Mouse (Mus musculus) liver (tissue): ENCODE measurements at regions not wholly inside any gene's neighbourhood (a gene's known extent, or its start where the extent isn't known, plus 50 kb on each side); places are given as distances from the start of the nearest gene placed in this dataset.

Source experiments
- DNase-seq: peaks from one replicate; pipeline ENCODE4 v3.0.0-alpha.2; 2020; ENCODE audit warnings: mixed read lengths

DNA sequence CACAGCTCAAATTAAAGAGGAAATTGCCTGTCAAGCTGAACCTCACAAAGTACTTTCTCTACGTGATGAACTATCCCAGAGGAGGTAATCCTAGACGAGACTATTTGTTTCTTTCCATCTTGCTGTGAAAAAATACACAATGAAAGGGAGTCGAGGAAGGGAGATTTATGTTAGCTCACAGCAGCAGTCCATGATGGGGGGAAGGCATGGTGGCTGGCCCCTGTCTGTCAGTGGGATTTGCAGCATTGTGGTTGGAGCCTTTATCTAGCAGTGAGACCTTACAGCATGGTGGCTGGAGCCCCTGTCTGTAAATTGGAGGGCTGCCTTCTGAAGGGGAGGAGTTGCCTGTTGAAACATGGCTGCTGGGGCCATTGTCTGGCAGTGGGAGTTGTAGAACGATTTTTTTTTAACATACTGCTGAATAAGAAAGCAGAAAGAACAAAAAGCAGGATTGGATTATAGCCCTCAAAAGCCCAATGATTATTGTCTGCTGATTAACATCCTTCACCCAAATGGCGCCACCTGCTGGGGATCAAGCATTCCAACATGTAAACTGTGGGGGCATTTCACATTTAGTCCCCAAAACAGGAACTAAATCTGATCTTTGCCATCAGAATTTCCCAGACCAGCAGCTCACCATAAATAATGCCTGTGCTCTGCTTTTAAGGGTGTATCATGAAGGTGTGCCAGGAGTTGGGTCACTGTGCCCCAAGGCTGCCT, 54.0 kb upstream of the Ripor2 start:
- peak; percentile 55 for DNase-seq
